Comparison of ENCODE assay signal across 14 mouse cellular contexts in genomic region chr6:101517584-101517983, GRCm38 (mm10).
"Had no signal": no experiment of that assay in that cellular context is flagged by ENCODE, and none has a peak within 500 bp of the region (broad histone marks: within the 10 kb centered on the region; RNA-seq: fewer than 3 reads in every experiment).

No protein-coding gene starts in this region.

- H3K27me3 ChIP-seq: limb, embryonic 12.5 days; liver, embryonic 13.5 days; midbrain, embryonic 13.5 days; stomach, embryonic 15.5 days had no signal

- ATAC-seq: liver, postnatal 0 days; midbrain, embryonic 13.5 days had no signal

- H3K9ac ChIP-seq: limb, embryonic 12.5 days; liver, embryonic 13.5 days; liver, postnatal 0 days; midbrain, embryonic 13.5 days; neural tube, embryonic 15.5 days; stomach, embryonic 15.5 days had no signal

- H3K9me3 ChIP-seq: limb, embryonic 12.5 days; liver, embryonic 13.5 days; midbrain, embryonic 13.5 days; neural tube, embryonic 15.5 days; stomach, embryonic 15.5 days had no signal

- H3K4me1 ChIP-seq: liver, embryonic 13.5 days; midbrain, embryonic 13.5 days had no signal

- H3K4me2 ChIP-seq: limb, embryonic 12.5 days; liver, embryonic 13.5 days; midbrain, embryonic 13.5 days; neural tube, embryonic 15.5 days; stomach, embryonic 15.5 days had no signal

- DNase-seq: kidney, postnatal 4 days; liver; liver, embryonic 13.5 days; liver, postnatal 0 days; lung, postnatal 36 days; right cerebral cortex, postnatal 4 days; thymus, adult 2 months; thymus, postnatal 25 days had no signal

- H3K4me3 ChIP-seq: layer of hippocampus, adult 2 months; limb, embryonic 12.5 days; liver, embryonic 13.5 days; midbrain, embryonic 13.5 days; neural tube, embryonic 15.5 days; stomach, embryonic 15.5 days had no signal

- H3K27ac ChIP-seq: kidney, postnatal 0 days; layer of hippocampus, adult 2 months; limb, embryonic 12.5 days; liver, embryonic 13.5 days; midbrain, embryonic 13.5 days; neural tube, embryonic 15.5 days; stomach, embryonic 15.5 days had no signal

- H3K36me3 ChIP-seq: limb, embryonic 12.5 days; liver, embryonic 13.5 days; midbrain, embryonic 13.5 days; neural tube, embryonic 15.5 days; stomach, embryonic 15.5 days had no signal
